16 mouse cellular contexts compared by ENCODE assay signal in the genomic region with DNA sequence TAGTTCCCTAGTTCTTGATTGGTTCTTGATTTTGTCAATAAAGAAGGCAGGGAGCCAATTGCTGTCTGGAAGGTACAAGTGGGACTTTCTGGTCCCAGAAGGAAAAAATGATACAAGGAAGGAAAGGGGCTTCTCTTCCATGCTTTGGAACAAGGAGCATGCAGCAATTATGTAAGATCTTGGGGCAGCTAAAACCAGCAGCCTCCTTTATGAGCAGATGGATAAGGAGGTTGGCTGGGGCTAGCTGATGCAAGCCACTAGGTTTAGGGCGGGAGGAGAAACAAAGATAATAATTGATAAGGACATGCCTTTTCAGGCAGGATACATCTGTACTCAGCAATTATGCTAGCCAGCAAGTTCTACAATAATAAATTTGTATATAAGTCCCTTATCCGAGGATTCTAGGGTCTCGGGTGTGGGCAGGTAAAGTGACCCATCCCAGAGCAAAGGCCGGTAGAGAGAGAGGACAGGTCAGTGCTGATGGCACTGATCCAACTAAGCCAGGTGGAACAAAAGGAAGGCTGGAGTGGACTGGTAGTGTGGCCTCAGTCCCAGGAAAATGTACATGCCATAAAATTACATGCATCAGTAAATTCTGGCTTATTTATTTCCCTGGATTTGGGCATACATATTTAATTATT. TPM values are rescaled to one million over a fixed set of nuclear protein-coding genes. Genes with fewer than 3 reads are reported as not detected.
A peak's percentile ranks its signal among the peaks of the same experiment; 100 is the strongest.
DNase-seq lines count a peak whose midpoint lies in the region; ATAC-seq and TF ChIP-seq lines count a peak whose summit lies in the region.
"Had no signal": no experiment of that assay in that cellular context is flagged by ENCODE, and none has a peak within 500 bp of the region (broad histone marks: within the 10 kb centered on the region; RNA-seq: fewer than 3 reads in every experiment).

No protein-coding gene starts in this region.

- H3K36me3 ChIP-seq in forebrain, postnatal 0 days (ENCODE audit: insufficient read depth) = no peaks in the 10 kb centered on the region
- no peaks in the 10 kb centered on the region for H3K36me3 ChIP-seq in forebrain, embryonic 12.5 days (replicated peaks)
- no peaks in the 10 kb centered on the region for H3K36me3 ChIP-seq in kidney, embryonic 16.5 days (ENCODE audit: insufficient read depth, low read length)
- H3K36me3 ChIP-seq: heart, embryonic 13.5 days; neural tube, embryonic 13.5 days had no signal

- H3K9ac ChIP-seq in forebrain, postnatal 0 days = no peak overlapping the region
- H3K9ac ChIP-seq in forebrain, embryonic 12.5 days = no peak overlapping the region
- H3K9ac ChIP-seq in kidney, embryonic 16.5 days (replicated peaks; ENCODE audit: low read length) = no peak overlapping the region
- H3K9ac ChIP-seq: heart, embryonic 13.5 days; neural tube, embryonic 13.5 days had no signal

- no peak overlapping the region for H3K4me3 ChIP-seq in forebrain, postnatal 0 days (ENCODE audit: low read depth, low read length)
- H3K4me3 ChIP-seq in forebrain, embryonic 12.5 days (replicated peaks) = no peak overlapping the region
- H3K4me3 ChIP-seq in kidney, embryonic 16.5 days (ENCODE audit: low read length) = no peak overlapping the region
- H3K4me3 ChIP-seq: heart, embryonic 13.5 days; neural tube, embryonic 13.5 days had no signal

- no peak for DNase-seq in forebrain, postnatal 0 days
- peak; percentile 18 for DNase-seq in Muller cell, postnatal 12 days (ENCODE audit: inconsistent ontology term)
- DNase-seq in cerebellum, postnatal 10 days = peak; percentile 86 to 88
- no peak for DNase-seq in gastrocnemius, adult 18-20 months (ENCODE audit: low spot score)
- no peak for DNase-seq in layer of hippocampus, postnatal 25 days (ENCODE audit: extremely low spot score in 1 of 2, low spot score in 1 of 2)
- no peak for DNase-seq in spleen, postnatal 10 days (ENCODE audit: low spot score in 2 of 2)
- DNase-seq: lung, postnatal 4 days had no signal

- no peaks in the 10 kb centered on the region for H3K27me3 ChIP-seq in forebrain, postnatal 0 days (ENCODE audit: insufficient read depth, low read length)
- no peaks in the 10 kb centered on the region for H3K27me3 ChIP-seq in forebrain, embryonic 12.5 days
- no peaks in the 10 kb centered on the region for H3K27me3 ChIP-seq in kidney, embryonic 16.5 days (ENCODE audit: insufficient read depth, low read length)
- H3K27me3 ChIP-seq: heart, embryonic 13.5 days; neural tube, embryonic 13.5 days had no signal

- H3K4me2 ChIP-seq in forebrain, postnatal 0 days (ENCODE audit: low read depth) = no peak overlapping the region
- no peak overlapping the region for H3K4me2 ChIP-seq in forebrain, embryonic 12.5 days
- no peak overlapping the region for H3K4me2 ChIP-seq in kidney, embryonic 16.5 days (replicated peaks; ENCODE audit: low read depth, low read length)
- H3K4me2 ChIP-seq: heart, embryonic 13.5 days; neural tube, embryonic 13.5 days had no signal

- WGBS in forebrain, postnatal 0 days = 82% methylated on average over 4 of the region's 4 CpGs
- WGBS in forebrain, embryonic 12.5 days = 88% methylated on average over 4 of the region's 4 CpGs
- WGBS in kidney, embryonic 16.5 days = 61% methylated on average over 4 of the region's 4 CpGs

- H3K9me3 ChIP-seq in forebrain, postnatal 0 days (ENCODE audit: low read length) = no peaks in the 10 kb centered on the region
- H3K9me3 ChIP-seq in forebrain, embryonic 12.5 days = 0 out of 2 replicates have a peak, but pooled peaks cover 3% of the 10 kb centered on the region
- H3K9me3 ChIP-seq in kidney, embryonic 16.5 days (ENCODE audit: low read length) = no peaks in the 10 kb centered on the region
- H3K9me3 ChIP-seq: heart, embryonic 13.5 days; neural tube, embryonic 13.5 days had no signal

- no peak for TF ChIP-seq CTCF in forebrain, postnatal 0 days (IDR thresholded peaks at IDR 0.05; ENCODE audit: low read depth)

- no peak overlapping the region for H3K27ac ChIP-seq in forebrain, postnatal 0 days (ENCODE audit: low read depth, low read length)
- no peak overlapping the region for H3K27ac ChIP-seq in forebrain, embryonic 12.5 days
- H3K27ac ChIP-seq in kidney, embryonic 16.5 days (ENCODE audit: low read length) = 0 out of 2 replicates have a peak overlapping the region, but pooled peaks have one; percentile 4
- H3K27ac ChIP-seq: heart, embryonic 13.5 days; neural tube, embryonic 13.5 days had no signal

- ATAC-seq in forebrain, postnatal 0 days = peak; percentile 12; the same call in 1 of the 2 replicates
- no peak for ATAC-seq in forebrain, embryonic 12.5 days (ENCODE audit: low FRiP score)
- peak; percentile 73; the same call in 1 of the 2 replicates for ATAC-seq in kidney, embryonic 16.5 days (ENCODE audit: low FRiP score, low TSS enrichment)

- no peaks in the 10 kb centered on the region for H3K4me1 ChIP-seq in forebrain, postnatal 0 days (ENCODE audit: insufficient read depth)
- no peaks in the 10 kb centered on the region for H3K4me1 ChIP-seq in forebrain, embryonic 12.5 days
- H3K4me1 ChIP-seq in kidney, embryonic 16.5 days (ENCODE audit: insufficient read depth, low read length) = no peaks in the 10 kb centered on the region
- H3K4me1 ChIP-seq: neural tube, embryonic 13.5 days had no signal

RNA-seq across cellular contexts. Expression of a gene that starts 40.7 kb away (rescaled TPM):
- not detected in 2 replicates for total RNA-seq in forebrain, postnatal 0 days (2014; rRNA removed)
- not detected in 2 replicates for polyA plus RNA-seq in forebrain, postnatal 0 days (2015; fragmentation: Nextera tagmentation; extraction: Ambion mirVana)
- not detected in 2 replicates for polyA plus RNA-seq in forebrain, embryonic 12.5 days (2016; fragmentation: Nextera tagmentation; extraction: Ambion mirVana)
- polyA plus RNA-seq in kidney, embryonic 16.5 days (2015; fragmentation: Nextera tagmentation; extraction: Ambion mirVana) = 0.14 TPM in 1 of 2 replicates, not detected in the other
- not detected for total RNA-seq in gastrocnemius, adult 18-20 months (2021)
- not detected for total RNA-seq in layer of hippocampus, postnatal 25 days (2021)
- total RNA-seq: layer of hippocampus, adult 8-10 months had no signal
- polyA plus RNA-seq: heart, embryonic 13.5 days; hindbrain, embryonic 11.5 days; limb, embryonic 11.5 days; liver, embryonic 16.5 days; midbrain, embryonic 14.5 days; neural tube, embryonic 13.5 days had no signal

RNA-seq across cellular contexts. Expression of a gene that starts 57.6 kb away (rescaled TPM):
- total RNA-seq in forebrain, postnatal 0 days (2014; rRNA removed) = 81.4 and 85.8 TPM in 2 replicates
- polyA plus RNA-seq in forebrain, postnatal 0 days (2015; fragmentation: Nextera tagmentation; extraction: Ambion mirVana) = 96.8 and 101 TPM in 2 replicates
- 7.4 and 8.0 TPM in 2 replicates for polyA plus RNA-seq in forebrain, embryonic 12.5 days (2016; fragmentation: Nextera tagmentation; extraction: Ambion mirVana)
- 6.2 and 8.0 TPM in 2 replicates for polyA plus RNA-seq in kidney, embryonic 16.5 days (2015; fragmentation: Nextera tagmentation; extraction: Ambion mirVana)
- 10 to 100 TPM; 70.8 to 86.7 TPM for total RNA-seq in gastrocnemius, adult 18-20 months (2021)
- total RNA-seq in layer of hippocampus, postnatal 25 days (2021) = 10 to 100 TPM; 28.4 to 32.0 TPM

Comparison
In these comparisons a context has a peak if more than half of its experiments do, and no peak if none do; other contexts are left out.
1. DNase-seq: peak in Muller cell, postnatal 12 days (single experiment) and cerebellum, postnatal 10 days (2 of 2); none in forebrain, postnatal 0 days (single experiment), gastrocnemius, adult 18-20 months (single experiment), layer of hippocampus, postnatal 25 days (0 of 2) and spleen, postnatal 10 days (0 of 2).